Mouse (Mus musculus) thymus, adult 2 months (tissue): Measurements from ENCODE around the gene Gclc. TPM values are rescaled to one million over a fixed set of nuclear protein-coding genes. Genes with fewer than 3 reads are reported as not detected.

Experiments used
- DNase-seq: peaks from one replicate; pipeline ENCODE4 v3.0.0; 2021
- H3K27ac ChIP-seq: fragments of 200-500 bp; 2 replicates; pipeline ENCODE4 v1.5.1; 2012; ENCODE audit warnings: low read length, control low read depth; ENCODE audit not compliant: control insufficient read depth, insufficient read depth
- H3K27me3 ChIP-seq: fragments of 200-500 bp; 2 replicates; pipeline ENCODE4 v1.6.1; 2012; ENCODE audit warnings: mild to moderate bottlenecking, low read length, moderate library complexity, mixed read lengths; ENCODE audit not compliant: control insufficient read depth, insufficient read depth
- H3K36me3 ChIP-seq: fragments of 200-500 bp; 2 replicates; pipeline ENCODE4 v1.6.1; 2012; ENCODE audit warnings: mild to moderate bottlenecking, low read length, moderate library complexity; ENCODE audit not compliant: control insufficient read depth, insufficient read depth
- H3K4me1 ChIP-seq: fragments of 200-500 bp; replicated peaks from 2 replicates; pipeline ENCODE4 v1.6.1; 2012; ENCODE audit warnings: low read length; ENCODE audit not compliant: control insufficient read depth, insufficient read depth
- H3K4me3 ChIP-seq: fragments of 200-500 bp; 2 replicates; pipeline ENCODE4 v1.5.1; 2012; ENCODE audit warnings: mild to moderate bottlenecking, low read length, control low read depth, moderate library complexity; ENCODE audit not compliant: control insufficient read depth, insufficient read depth
- CTCF ChIP-seq: fragments of 200-500 bp; IDR thresholded peaks from 2 replicates; pipeline ENCODE4 v1.5.1; 2012; ENCODE audit warnings: mild to moderate bottlenecking, control low read depth, low read length, moderate library complexity, borderline replicate concordance; ENCODE audit not compliant: control insufficient read depth, poor library complexity, insufficient read depth; ENCODE audit errors: extremely low read depth
- POLR2A ChIP-seq: fragments of 200-500 bp; IDR thresholded peaks from 2 replicates; pipeline ENCODE4 v1.6.1; 2012; ENCODE audit warnings: mild to moderate bottlenecking, low read length, control low read depth, moderate library complexity; ENCODE audit not compliant: control insufficient read depth, poor library complexity, insufficient read depth; ENCODE audit errors: extremely low read depth
- WGBS: fragments of 180-500 bp; shearing (Covaris S2); methylation state at CpG from one replicate; pipeline ENCODE4 v1.1.7; 2018; 5-methylcytosine and 5-hydroxymethylcytosine counted together
- polyA plus RNA-seq: library from polyadenylated mRNA; depleted of rRNA; stranded (reverse); fragments of >200 nt; gene quantifications from 2 replicates; pipeline ENCODE4 v1.2.3, GENCODE M21; 2012

Gene Gclc
- polyA plus RNA-seq, 1 experiment: 24.7 TPM

DNA sequence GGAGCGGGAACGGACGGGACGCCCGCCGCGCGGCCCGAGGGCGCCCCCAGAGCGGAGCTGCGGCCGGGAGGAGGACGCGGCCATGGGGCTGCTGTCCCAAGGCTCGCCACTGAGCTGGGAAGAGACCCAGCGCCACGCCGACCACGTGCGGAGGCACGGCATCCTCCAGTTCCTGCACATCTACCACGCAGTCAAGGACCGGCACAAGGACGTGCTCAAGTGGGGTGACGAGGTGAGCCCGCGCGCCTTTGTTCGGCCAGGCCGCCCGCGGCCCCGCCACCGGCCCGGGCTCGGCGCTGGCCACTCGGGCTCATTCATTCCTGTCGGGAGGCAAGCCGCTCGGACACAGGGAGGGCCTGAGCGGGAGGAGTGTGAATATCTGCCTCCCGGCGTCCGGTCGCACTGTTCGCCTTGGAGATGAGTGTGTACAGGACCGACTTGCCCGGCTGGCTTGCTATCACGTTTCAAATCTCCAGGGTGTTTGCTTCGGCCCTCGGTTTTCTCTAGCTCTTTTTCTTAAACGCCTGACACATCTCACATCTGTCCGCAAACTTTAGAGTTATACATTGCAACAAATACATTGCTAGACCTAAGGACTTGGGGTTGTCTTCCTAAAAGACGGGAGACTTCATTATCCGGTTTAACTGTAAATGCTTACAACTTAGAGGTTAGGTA is 530 bp downstream of the Gclc start:
- peaks cover 11% of the 10 kb centered on the region for H3K4me1 ChIP-seq
- H3K27me3 ChIP-seq: no peaks in the 10 kb centered on the region
- peak overlapping the region; percentile 91 for H3K4me3 ChIP-seq
- no peak; the same call in 1 of the 2 replicates for TF ChIP-seq CTCF
- TF ChIP-seq POLR2A: no peak; the same call in 1 of the 2 replicates
- H3K27ac ChIP-seq: no peak overlapping the region
- H3K36me3 ChIP-seq: no peaks in the 10 kb centered on the region
- 2% methylated on average over 56 of the region's 57 CpGs for WGBS
- DNase-seq: peak; percentile 45

DNA sequence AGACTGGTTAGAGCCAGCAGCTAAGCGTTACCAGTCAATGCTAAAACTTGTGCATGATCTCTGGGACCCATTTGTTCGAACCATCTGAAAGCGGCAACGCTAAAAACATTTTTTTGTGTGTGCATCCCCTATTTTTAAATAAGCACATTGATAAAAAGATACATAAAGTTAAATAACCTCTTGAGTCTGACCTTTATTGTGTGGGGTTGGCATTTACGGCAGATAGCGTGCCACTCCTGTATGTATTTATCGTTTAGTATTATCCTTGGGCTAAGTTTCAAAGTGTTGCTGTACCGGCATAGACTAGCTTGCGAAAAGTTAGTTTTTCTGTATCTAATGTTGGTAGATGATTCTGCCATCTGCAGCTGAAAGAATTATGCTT is 1.1 kb downstream of the Gclc start:
- Histone ChIP-seq H3K4me1 (peaks cover 8% of the 10 kb centered on the region), H3K27ac (no peak overlapping the region), H3K27me3 (no peaks in the 10 kb centered on the region), H3K36me3 (no peaks in the 10 kb centered on the region), H3K4me3 (no peak overlapping the region)
- TF ChIP-seq CTCF: no peak
- TF ChIP-seq POLR2A: no peak
- 22% methylated on average over 9 of the region's 9 CpGs for WGBS
- DNase-seq: no peak

DNA sequence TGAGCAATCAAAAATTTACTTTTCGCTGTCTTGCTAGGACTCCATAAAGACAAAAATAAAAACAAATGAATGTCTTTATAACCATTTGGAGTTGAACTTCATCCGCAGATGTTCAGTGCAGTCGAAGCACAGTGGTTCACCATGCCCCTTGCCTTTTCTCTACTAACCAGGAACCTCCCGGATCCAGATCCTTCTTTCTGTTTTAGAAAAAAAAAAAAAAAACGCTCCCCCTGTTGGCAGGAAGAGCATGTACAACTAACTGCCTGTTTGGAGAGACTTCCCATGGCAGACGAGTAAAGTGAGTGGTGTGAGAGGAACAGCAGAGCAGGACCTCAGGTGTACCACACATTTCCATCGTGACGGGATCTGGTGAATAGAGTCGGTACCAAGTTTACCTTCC is 1.7 kb downstream of the Gclc start:
- no peak for DNase-seq
- H3K4me1 ChIP-seq: peaks cover 7% of the 10 kb centered on the region
- H3K27ac ChIP-seq: no peak overlapping the region
- TF ChIP-seq POLR2A: no peak
- TF ChIP-seq CTCF: no peak
- H3K27me3 ChIP-seq: no peaks in the 10 kb centered on the region
- no peaks in the 10 kb centered on the region for H3K36me3 ChIP-seq
- no peak overlapping the region for H3K4me3 ChIP-seq
- WGBS: 22% methylated on average over 9 of the region's 9 CpGs

DNA sequence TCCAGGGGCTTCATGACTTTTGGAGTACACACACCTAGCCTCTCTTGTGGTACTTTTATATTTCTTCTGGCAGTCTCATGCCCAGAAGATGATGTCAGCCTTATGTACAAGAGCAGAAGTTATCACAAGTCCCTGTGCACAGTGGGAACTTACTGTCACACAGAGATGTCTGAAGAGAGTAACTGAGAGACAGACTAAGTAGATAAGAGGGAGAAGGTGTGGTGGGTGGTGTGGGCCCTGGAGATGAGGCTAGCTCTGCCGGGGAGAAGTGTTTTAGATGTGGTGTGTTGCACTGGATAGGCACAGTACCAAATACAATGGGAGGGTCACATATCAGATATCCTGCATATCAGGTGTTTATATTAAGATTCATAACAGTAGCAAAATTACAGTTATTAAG is 3.0 kb downstream of the Gclc start:
- TF ChIP-seq CTCF (no peak), POLR2A (no peak)
- Histone ChIP-seq H3K4me1 (peaks cover 6% of the 10 kb centered on the region), H3K4me3 (no peak overlapping the region), H3K27ac (no peak overlapping the region), H3K27me3 (no peaks in the 10 kb centered on the region), H3K36me3 (no peaks in the 10 kb centered on the region)
- DNase-seq: no peak
- 81% methylated on average over 1 of the region's 1 CpGs for WGBS

DNA sequence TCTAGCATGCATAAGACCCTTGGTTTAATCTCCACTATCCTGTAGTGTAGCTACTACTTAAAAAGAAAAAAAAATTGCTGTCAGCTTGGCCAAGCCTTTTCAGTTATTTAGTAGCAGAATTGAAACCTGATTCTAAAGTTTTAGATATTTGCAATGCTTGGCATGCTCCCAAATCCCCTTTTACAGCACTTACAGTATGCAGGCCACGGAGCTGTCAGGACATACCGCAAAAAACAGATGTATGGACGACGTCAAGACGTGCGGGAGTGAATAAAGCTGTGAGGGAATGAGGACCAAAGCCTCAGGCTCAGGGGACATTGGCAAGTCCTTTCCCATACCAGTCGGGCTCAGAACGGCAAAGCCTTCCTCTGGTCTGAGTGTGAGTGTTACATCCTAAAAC is 4.1 kb downstream of the Gclc start:
- Histone ChIP-seq H3K4me3 (no peak overlapping the region), H3K27ac (no peak overlapping the region), H3K27me3 (no peaks in the 10 kb centered on the region), H3K36me3 (no peaks in the 10 kb centered on the region), H3K4me1 (peaks cover 6% of the 10 kb centered on the region)
- WGBS: 97% methylated on average over 8 of the region's 8 CpGs
- no peak for DNase-seq
- TF ChIP-seq POLR2A (no peak), CTCF (no peak)

DNA sequence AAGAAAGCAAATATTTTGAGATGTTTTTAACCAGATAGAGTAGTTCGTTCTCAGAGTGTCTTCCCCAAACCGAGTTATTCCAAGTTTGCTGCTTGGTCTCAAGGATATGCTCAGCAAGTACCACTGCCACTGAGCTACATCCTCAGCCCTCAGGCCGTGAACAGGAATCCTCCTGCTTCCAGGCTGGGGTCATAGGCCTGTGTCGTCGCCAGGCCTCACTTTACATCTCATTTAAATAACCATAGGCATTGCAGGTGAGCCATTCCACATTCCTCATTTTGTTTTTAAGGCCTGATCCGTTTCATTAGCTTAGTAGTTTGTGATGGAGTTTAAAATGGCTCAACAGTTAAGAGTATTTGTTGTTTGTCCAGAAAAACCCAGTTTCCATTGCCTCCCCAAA is 4.8 kb downstream of the Gclc start:
- no peak for DNase-seq
- H3K4me1 ChIP-seq: peaks cover 6% of the 10 kb centered on the region
- H3K27ac ChIP-seq: no peak overlapping the region
- 96% methylated on average over 6 of the region's 6 CpGs for WGBS
- TF ChIP-seq POLR2A (no peak), CTCF (no peak)
- no peak overlapping the region for H3K4me3 ChIP-seq
- H3K27me3 ChIP-seq: no peaks in the 10 kb centered on the region
- no peaks in the 10 kb centered on the region for H3K36me3 ChIP-seq

DNA sequence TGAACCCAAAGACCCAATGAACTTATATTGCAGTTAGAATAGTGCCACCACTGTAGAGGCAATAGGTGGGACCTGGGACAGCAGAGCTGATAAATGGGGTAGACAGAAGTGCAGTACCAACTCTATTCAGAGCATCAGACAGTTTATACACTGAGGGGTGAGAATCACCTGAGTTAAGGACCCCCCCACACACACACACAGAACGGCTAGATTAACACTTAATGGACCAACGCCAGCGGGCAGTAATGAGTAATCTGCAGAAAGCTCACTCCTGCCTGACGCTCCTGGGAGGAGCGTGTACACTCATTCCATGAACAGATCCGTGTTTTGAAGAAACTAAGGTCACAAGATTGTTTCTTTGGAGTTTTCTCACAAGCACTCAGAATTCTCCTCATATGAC is 5.4 kb downstream of the Gclc start:
- TF ChIP-seq CTCF (no peak), POLR2A (no peak)
- 94% methylated on average over 6 of the region's 6 CpGs for WGBS
- DNase-seq: no peak

More for the DNA sequence above, 5.4 kb downstream of the Gclc start:
- Histone ChIP-seq H3K4me3 (no peak overlapping the region), H3K36me3 (no peaks in the 10 kb centered on the region), H3K4me1 (peaks cover 6% of the 10 kb centered on the region), H3K27me3 (no peaks in the 10 kb centered on the region), H3K27ac (no peak overlapping the region)
